Mouse (Mus musculus): ENCODE measurements around the gene Reep1. TPM values are rescaled to one million over a fixed set of nuclear protein-coding genes. Genes with fewer than 3 reads are reported as not detected.

The Reep1 gene
- polyA plus RNA-seq, 1 experiment from 2014 or later: 18.0 TPM

GRCm38 (mm10) chr6:71819764-71820292, 112.5 kb downstream of the Reep1 start:
- no peaks in the 10 kb centered on the region for H3K27me3 ChIP-seq
- H3K9me3 ChIP-seq (replicated peaks): no peaks in the 10 kb centered on the region
- H3K36me3 ChIP-seq: peaks cover 41% of the 10 kb centered on the region
- H3K4me1 ChIP-seq (replicated peaks): peaks cover 11% of the 10 kb centered on the region
- no peak for ATAC-seq (replicated peaks; ENCODE audit: insufficient number of reproducible peaks, insufficient read depth, low FRiP score, low read depth)
- no peak overlapping the region for H3K4me3 ChIP-seq
- H3K9ac ChIP-seq: no peak overlapping the region
- 80% methylated on average over 5 of the region's 5 CpGs for WGBS
- no peak overlapping the region for H3K27ac ChIP-seq
- no peak overlapping the region for H3K4me2 ChIP-seq

DNA sequence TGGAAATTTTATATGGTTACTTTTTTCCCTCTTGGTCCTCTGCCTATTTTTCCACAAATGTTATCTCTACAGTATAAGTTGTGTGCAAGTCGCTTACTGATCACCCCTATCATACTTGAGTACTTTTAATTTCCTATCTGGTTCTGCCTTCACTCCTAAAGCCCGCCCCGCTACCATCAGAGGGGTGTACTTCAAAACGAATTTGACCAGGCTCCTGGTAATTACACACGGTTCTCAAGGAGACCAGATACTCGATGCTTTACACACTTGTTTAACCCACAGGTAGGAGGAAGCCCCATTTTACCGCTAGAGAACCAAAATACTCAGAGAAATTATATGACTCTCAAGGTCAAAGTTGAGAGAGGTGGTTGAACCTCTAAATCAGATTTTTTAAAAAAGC, 115.7 kb downstream of the Reep1 start:
- H3K9me3 ChIP-seq (replicated peaks): no peaks in the 10 kb centered on the region
- peaks cover 8% of the 10 kb centered on the region for H3K36me3 ChIP-seq
- no peaks in the 10 kb centered on the region for H3K27me3 ChIP-seq
- H3K4me2 ChIP-seq: peak overlapping the region; percentile 75
- ATAC-seq (replicated peaks; ENCODE audit: insufficient number of reproducible peaks, insufficient read depth, low FRiP score, low read depth): no peak
- H3K9ac ChIP-seq: peak overlapping the region; percentile 61
- H3K27ac ChIP-seq: 0 out of 2 replicates have a peak overlapping the region, but pooled peaks have one; percentile 45
- WGBS: 1% methylated on average over 7 of the region's 7 CpGs
- H3K4me1 ChIP-seq (replicated peaks): peaks cover 11% of the 10 kb centered on the region
- H3K4me3 ChIP-seq: peak overlapping the region; percentile 72

DNA sequence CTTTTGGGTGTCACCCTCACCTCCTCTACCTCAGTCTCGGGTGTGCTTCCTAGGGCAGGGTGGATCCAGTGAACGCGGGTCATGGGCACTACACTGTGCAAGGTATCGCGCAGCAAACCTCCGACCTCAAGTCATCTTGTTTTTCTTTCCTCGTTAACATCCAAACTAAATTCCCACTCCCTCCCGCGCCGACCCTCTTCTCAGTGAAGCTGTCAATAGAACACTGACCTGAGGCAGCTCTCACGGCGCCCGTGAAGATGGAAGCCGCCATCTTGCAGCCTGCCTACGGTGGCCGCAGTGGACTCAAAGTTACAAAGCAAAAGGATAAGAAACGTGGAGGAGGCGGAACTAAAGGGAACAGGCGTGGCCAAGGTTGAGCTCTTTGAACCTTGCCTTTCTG, 116.1 kb downstream of the Reep1 start:
- H3K4me3 ChIP-seq: peak overlapping the region; percentile 72
- H3K27ac ChIP-seq: peak overlapping the region; percentile 45; the same call in 1 of the 2 replicates
- WGBS: under 1% methylated on average over 19 of the region's 19 CpGs

GRCm38 (mm10) chr6:71823961-71824360, 116.6 kb downstream of the Reep1 start:
- peak overlapping the region; percentile 75 for H3K4me2 ChIP-seq
- H3K9ac ChIP-seq: peak overlapping the region; percentile 61; the same call in 1 of the 2 replicates
- H3K27ac ChIP-seq: no peak overlapping the region
- H3K9me3 ChIP-seq (replicated peaks): no peaks in the 10 kb centered on the region
- peak overlapping the region; percentile 72 for H3K4me3 ChIP-seq
- H3K36me3 ChIP-seq: no peaks in the 10 kb centered on the region; the same call in 1 of the 2 replicates
- 24% methylated on average over 3 of the region's 3 CpGs for WGBS
- H3K27me3 ChIP-seq: no peaks in the 10 kb centered on the region
- peaks cover 11% of the 10 kb centered on the region for H3K4me1 ChIP-seq (replicated peaks)
- ATAC-seq (replicated peaks; ENCODE audit: insufficient number of reproducible peaks, insufficient read depth, low FRiP score, low read depth): no peak

More for the DNA sequence above, 116.1 kb downstream of the Reep1 start:
- peak; percentile 78 for ATAC-seq (replicated peaks; ENCODE audit: insufficient number of reproducible peaks, insufficient read depth, low FRiP score, low read depth)
- Histone ChIP-seq H3K9me3 (replicated peaks) (no peaks in the 10 kb centered on the region), H3K4me1 (replicated peaks) (peaks cover 11% of the 10 kb centered on the region), H3K36me3 (peaks cover 4% of the 10 kb centered on the region), H3K4me2 (peak overlapping the region; percentile 75), H3K27me3 (no peaks in the 10 kb centered on the region), H3K9ac (peak overlapping the region; percentile 61)

GRCm38 (mm10) chr6:71826869-71827268, 119.5 kb downstream of the Reep1 start, which contains the start of gene Mrpl35:
Gene Mrpl35 (minus strand): TSS chr6:71826969.
- no peak within 1 kb of the TSS for H3K4me3 ChIP-seq
- H3K9ac ChIP-seq: no peak within 1 kb of the TSS
- peaks cover 14% of the 10 kb centered on the region for H3K4me1 ChIP-seq (replicated peaks)
- 49% methylated on average over 1 of the region's 1 CpGs for WGBS
- no peaks in the 10 kb centered on the region for H3K27me3 ChIP-seq
- no peak for ATAC-seq (replicated peaks; ENCODE audit: insufficient number of reproducible peaks, insufficient read depth, low FRiP score, low read depth)
- no peak within 1 kb of the TSS for H3K27ac ChIP-seq
- H3K9me3 ChIP-seq (replicated peaks): no peaks in the 10 kb centered on the region
- no peak within 1 kb of the TSS for H3K4me2 ChIP-seq
- no peaks in the 10 kb centered on the region for H3K36me3 ChIP-seq

GRCm38 (mm10) chr6:71829768-71830167, 122.4 kb downstream of the Reep1 start:
- H3K27ac ChIP-seq: no peak overlapping the region
- H3K36me3 ChIP-seq: peaks cover 11% of the 10 kb centered on the region; the same call in 1 of the 2 replicates
- no peak overlapping the region for H3K4me3 ChIP-seq
- peaks cover 15% of the 10 kb centered on the region for H3K4me1 ChIP-seq (replicated peaks)
- H3K27me3 ChIP-seq: no peaks in the 10 kb centered on the region
- H3K9ac ChIP-seq: no peak overlapping the region
- H3K9me3 ChIP-seq (replicated peaks): no peaks in the 10 kb centered on the region
- H3K4me2 ChIP-seq: no peak overlapping the region
- no peak for ATAC-seq (replicated peaks; ENCODE audit: insufficient number of reproducible peaks, insufficient read depth, low FRiP score, low read depth)
- WGBS: 80% methylated on average over 9 of the region's 9 CpGs

DNA sequence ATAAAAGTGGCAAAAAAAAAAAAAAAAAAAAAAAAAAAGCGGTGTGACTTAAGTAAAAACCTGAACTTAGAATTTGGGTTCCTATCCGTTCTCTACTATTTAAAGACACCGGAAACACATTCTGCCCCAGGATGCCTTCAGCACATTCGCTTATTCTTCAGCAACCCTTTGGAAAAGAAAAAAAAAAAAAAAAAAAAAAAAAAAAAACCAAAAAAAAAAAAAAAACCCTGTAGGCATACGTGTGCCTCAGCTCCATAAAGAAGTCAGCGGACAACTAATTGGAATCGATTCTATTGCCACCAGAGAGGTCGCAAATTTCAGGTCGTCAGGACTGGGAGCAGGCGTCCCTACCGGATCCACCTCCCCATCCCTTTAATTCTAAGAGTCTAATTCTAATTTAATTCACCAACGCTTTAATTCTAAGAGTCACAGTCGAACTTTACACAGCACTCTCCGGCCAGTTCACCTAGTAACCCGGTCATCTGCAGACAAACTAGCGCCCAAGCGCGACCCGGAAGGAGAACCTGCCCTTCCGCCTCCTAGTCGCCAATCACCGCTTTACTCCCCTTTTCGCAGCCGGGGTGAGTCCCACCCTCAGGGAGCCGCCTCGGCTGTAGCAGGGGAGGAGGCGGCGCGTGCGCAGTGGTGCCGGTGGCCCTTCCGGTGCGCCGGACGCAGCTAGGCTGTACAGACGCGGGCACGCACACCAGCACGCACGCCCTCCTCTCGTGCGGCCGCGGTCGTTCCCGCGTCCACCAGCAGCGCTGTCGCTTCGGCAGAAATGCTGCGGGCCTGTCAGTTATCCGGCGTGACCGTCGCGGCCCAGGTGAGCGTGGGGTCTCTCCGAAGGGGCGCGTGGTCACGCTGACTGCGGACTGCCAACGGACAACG, 123.6 kb downstream of the Reep1 start, which contains the start of gene Immt:
Gene Immt (plus strand): TSS at position 642 of the 891 bp plus-strand sequence.
- ATAC-seq (replicated peaks; ENCODE audit: insufficient number of reproducible peaks, insufficient read depth, low FRiP score, low read depth): peak; percentile 99
- peak within 1 kb of the TSS; percentile 64 for H3K4me2 ChIP-seq
- peaks cover 22% of the 10 kb centered on the region for H3K36me3 ChIP-seq
- peak within 1 kb of the TSS; percentile 93 for H3K27ac ChIP-seq
- H3K27me3 ChIP-seq: no peaks in the 10 kb centered on the region
- WGBS: under 1% methylated on average over 64 of the region's 64 CpGs
- peak within 1 kb of the TSS; percentile 76 for H3K9ac ChIP-seq
- peaks cover 15% of the 10 kb centered on the region for H3K4me1 ChIP-seq (replicated peaks)
- H3K4me3 ChIP-seq: peak within 1 kb of the TSS; percentile 73
- no peaks in the 10 kb centered on the region for H3K9me3 ChIP-seq (replicated peaks)

- ATAC-seq (replicated peaks; ENCODE audit: insufficient number of reproducible peaks, insufficient read depth, low FRiP score, low read depth): peak; percentile 98
- Histone ChIP-seq H3K9ac (peak overlapping the region; percentile 76), H3K4me3 (peak overlapping the region; percentile 73), H3K27ac (peak overlapping the region; percentile 93), H3K27me3 (no peaks in the 10 kb centered on the region), H3K4me1 (replicated peaks) (peaks cover 15% of the 10 kb centered on the region), H3K4me2 (peak overlapping the region; percentile 64), H3K9me3 (replicated peaks) (no peaks in the 10 kb centered on the region), H3K36me3 (peaks cover 23% of the 10 kb centered on the region)
- WGBS: under 1% methylated on average over 21 of the region's 21 CpGs
Observed at GRCm38 (mm10) chr6:71831581-71831960, 124.2 kb downstream of the Reep1 start.

DNA sequence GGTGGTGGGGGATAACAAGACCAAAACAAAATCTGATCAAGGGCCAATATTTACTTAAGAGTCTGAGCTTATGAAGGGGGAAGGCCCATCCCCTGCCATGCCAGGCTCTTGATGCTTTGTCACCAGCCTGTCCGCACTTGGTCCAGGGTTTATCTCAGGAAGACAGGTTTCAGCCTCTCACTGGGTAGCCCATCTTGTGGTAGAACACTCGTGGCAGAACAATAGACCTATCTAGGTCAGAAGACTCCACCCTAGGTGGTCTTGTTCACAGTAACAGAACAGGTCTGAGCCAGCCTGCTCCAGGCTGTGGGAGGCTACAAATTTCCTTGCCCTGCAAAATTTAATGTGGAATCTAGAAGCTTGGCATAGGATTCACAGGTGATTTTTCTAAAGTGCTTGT, 129.4 kb downstream of the Reep1 start:
- WGBS: 56% methylated on average over 2 of the region's 2 CpGs
- H3K9ac ChIP-seq: no peak overlapping the region
- H3K4me2 ChIP-seq: no peak overlapping the region
- no peak overlapping the region for H3K4me3 ChIP-seq
- peaks cover 12% of the 10 kb centered on the region for H3K4me1 ChIP-seq (replicated peaks)
- H3K36me3 ChIP-seq: peaks cover 23% of the 10 kb centered on the region
- no peak overlapping the region for H3K27ac ChIP-seq
- no peaks in the 10 kb centered on the region for H3K27me3 ChIP-seq
- no peak for ATAC-seq (replicated peaks; ENCODE audit: insufficient number of reproducible peaks, insufficient read depth, low FRiP score, low read depth)
- H3K9me3 ChIP-seq (replicated peaks): no peaks in the 10 kb centered on the region

- Histone ChIP-seq H3K36me3 (peaks cover 11% of the 10 kb centered on the region), H3K4me1 (replicated peaks) (no peaks in the 10 kb centered on the region), H3K4me3 (no peak overlapping the region), H3K4me2 (no peak overlapping the region), H3K9ac (no peak overlapping the region), H3K9me3 (replicated peaks) (no peaks in the 10 kb centered on the region), H3K27me3 (no peaks in the 10 kb centered on the region), H3K27ac (no peak overlapping the region)
- no peak for ATAC-seq (replicated peaks; ENCODE audit: insufficient number of reproducible peaks, insufficient read depth, low FRiP score, low read depth)
Observed at GRCm38 (mm10) chr6:71839815-71840214, 132.5 kb downstream of the Reep1 start.

DNA sequence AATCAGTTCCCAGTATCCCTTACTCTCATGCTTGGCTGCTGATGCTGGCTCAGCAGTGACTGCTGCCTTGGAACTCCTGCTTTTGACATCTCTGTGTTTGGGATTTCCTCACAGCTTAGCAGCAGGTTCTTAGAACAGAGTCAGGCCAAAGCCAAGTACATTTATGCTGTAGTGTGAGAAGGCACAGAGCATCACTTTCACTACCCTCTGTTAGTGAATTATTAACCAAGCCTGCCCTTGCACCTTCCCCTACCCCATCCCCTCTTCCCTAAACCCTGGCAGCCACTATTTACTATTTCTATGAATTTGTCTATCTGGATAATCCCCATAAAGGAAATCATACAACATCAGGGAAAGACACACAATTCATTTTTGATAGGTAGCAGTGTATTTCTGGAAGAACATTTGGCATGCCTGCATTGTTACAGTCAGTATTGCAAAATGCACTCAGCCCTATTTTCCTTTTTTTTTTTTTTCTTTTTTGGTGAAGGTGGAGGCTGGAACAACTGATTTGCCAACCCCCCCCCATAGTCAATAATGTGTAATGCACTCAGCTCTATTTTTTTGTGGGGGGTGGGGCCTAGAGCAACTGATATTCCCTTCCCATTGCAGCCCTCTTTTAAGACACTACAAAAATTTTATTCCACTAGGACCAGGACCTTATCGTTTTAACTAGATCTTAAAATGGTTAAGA, 133.4 kb downstream of the Reep1 start:
- no peaks in the 10 kb centered on the region for H3K4me1 ChIP-seq (replicated peaks)
- no peak overlapping the region for H3K9ac ChIP-seq
- 96% methylated on average over 1 of the region's 1 CpGs for WGBS
- no peak overlapping the region for H3K27ac ChIP-seq
- no peak overlapping the region for H3K4me2 ChIP-seq
- no peak for ATAC-seq (replicated peaks; ENCODE audit: insufficient number of reproducible peaks, insufficient read depth, low FRiP score, low read depth)
- no peaks in the 10 kb centered on the region for H3K9me3 ChIP-seq (replicated peaks)
- H3K36me3 ChIP-seq: peaks cover 8% of the 10 kb centered on the region; the same call in 1 of the 2 replicates
- no peak overlapping the region for H3K4me3 ChIP-seq
- H3K27me3 ChIP-seq: no peaks in the 10 kb centered on the region

Measured in heart, embryonic 15.5 days (tissue).